Mouse (Mus musculus): Measurements from ENCODE around the gene Epor.

GRCm38 (mm10) chr9:21909474-21910223, 53.7 kb downstream of the Epor start:
- TF ChIP-seq CTCF (IDR thresholded peaks at IDR 0.05; ENCODE audit: control insufficient read depth, insufficient read depth, low read length): no peak
- 0 out of 2 replicates have a peak, but pooled peaks have one; percentile 20 for TF ChIP-seq POLR2A (IDR thresholded peaks at IDR 0.05; ENCODE audit: borderline replicate concordance, control insufficient read depth, low read depth, low read length)
